Mouse (Mus musculus) ES-E14 (cell line): ENCODE measurements at regions not wholly inside any gene's neighbourhood (a gene's known extent, or its start where the extent isn't known, plus 50 kb on each side); places are given as distances from the start of the nearest gene placed in this dataset.

Experiments
- DNase-seq: peaks from one replicate; pipeline ENCODE4 v3.0.0-alpha.2; 2013; ENCODE audit warnings: low read depth, low spot score
- H3K27ac ChIP-seq: 2 replicates; pipeline ENCODE4 v1.5.1; 2012; ENCODE audit warnings: low read depth, mild to moderate bottlenecking, low read length, moderate library complexity, mixed read lengths; ENCODE audit not compliant: poor library complexity, insufficient read depth, severe bottlenecking
- H3K36me3 ChIP-seq: 2 replicates; pipeline ENCODE4 v1.6.1; 2012; ENCODE audit warnings: mild to moderate bottlenecking, low read length, moderate library complexity, mixed read lengths; ENCODE audit not compliant: control insufficient read depth, poor library complexity, insufficient read depth, severe bottlenecking
- H3K4me1 ChIP-seq, 2 experiments: fragments of 150-350 bp in 1 of 2; sonication (generic) in 1 of 2; 2 replicates each; pipeline ENCODE4 v1.6.1; 2012; ENCODE audit warnings: low read length in 2 of 2, mild to moderate bottlenecking in 1 of 2, mixed read lengths in 1 of 2; ENCODE audit not compliant: control insufficient read depth in 2 of 2, insufficient read depth in 2 of 2, poor library complexity in 1 of 2
- H3K4me3 ChIP-seq, 2 experiments: fragments of 150-350 bp in 1 of 2; sonication (generic) in 1 of 2; 2 replicates each; pipeline ENCODE4 v1.5.1; 2012; ENCODE audit warnings: low read length in 2 of 2, low read depth in 1 of 2, mild to moderate bottlenecking in 1 of 2, mixed read lengths in 1 of 2; ENCODE audit not compliant: insufficient read depth in 1 of 2, poor library complexity in 1 of 2, severe bottlenecking in 1 of 2
- H3K9ac ChIP-seq: 2 replicates; pipeline ENCODE4 v1.6.1; 2012; ENCODE audit warnings: low read depth, mild to moderate bottlenecking, low read length, mixed read lengths; ENCODE audit not compliant: poor library complexity, insufficient read depth, severe bottlenecking
- H3K9me3 ChIP-seq: fragments of 150-350 bp; sonication (generic); 2 replicates; pipeline ENCODE4 v1.6.1; 2012; ENCODE audit warnings: low read depth, mild to moderate bottlenecking, low read length; ENCODE audit not compliant: control insufficient read depth, insufficient read depth
- CHD2 ChIP-seq: IDR thresholded peaks from 2 replicates; pipeline ENCODE4 v1.6.1; 2014; ENCODE audit warnings: mild to moderate bottlenecking, low read depth, low read length, inconsistent platforms
- HCFC1 ChIP-seq: IDR thresholded peaks from 2 replicates; pipeline ENCODE4 v1.6.1; 2012; ENCODE audit warnings: low read length, inconsistent platforms, borderline replicate concordance; ENCODE audit not compliant: insufficient read depth
- MAFK ChIP-seq: IDR thresholded peaks from 2 replicates; pipeline ENCODE4 v1.6.1; 2014; ENCODE audit warnings: mild to moderate bottlenecking, low read depth, low read length, inconsistent platforms; ENCODE audit not compliant: insufficient read depth
- ZC3H11A ChIP-seq: IDR thresholded peaks from 2 replicates; pipeline ENCODE4 v1.6.1; 2012; ENCODE audit warnings: low read depth, mild to moderate bottlenecking, inconsistent platforms, low read length, borderline replicate concordance
- ZNF384 ChIP-seq: IDR thresholded peaks from 2 replicates; pipeline ENCODE4 v1.6.1; 2012; ENCODE audit warnings: low read depth, low read length, inconsistent platforms
- in situ Hi-C, 2 experiments: fragments of 600-800 bp; cut with MboI; formaldehyde crosslinking; loops; one replicate each; pipeline ENCODE4 v1.15.1; 2025; ENCODE audit warnings: low sequenced_read_pairs in 2 of 2, inconsistent platforms in 1 of 2; ENCODE audit not compliant: unreplicated experiment in 2 of 2

DNA sequence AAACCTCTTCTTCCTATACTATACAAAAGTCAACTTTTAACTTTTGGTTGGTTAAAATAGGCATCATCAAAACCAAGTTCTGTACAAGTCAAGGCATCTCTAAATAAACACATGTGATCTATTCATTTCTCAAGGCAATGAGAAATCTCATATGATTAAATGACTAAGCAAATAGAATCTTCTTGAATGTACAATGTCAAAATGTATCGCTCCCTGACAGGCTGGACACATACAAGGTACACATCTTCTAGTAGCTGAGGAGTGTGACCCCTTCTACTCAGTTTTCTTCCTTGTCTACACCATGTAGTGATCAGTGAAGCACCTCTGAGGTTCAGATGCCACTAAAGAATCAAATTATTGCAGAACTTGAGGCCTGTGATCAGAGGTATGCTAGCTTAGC is 120.0 kb downstream of the Fam124b start:
- no peak for DNase-seq
- H3K27ac ChIP-seq = no peak overlapping the region
- H3K4me1 ChIP-seq = no peaks in the 10 kb centered on the region
- no peak for TF ChIP-seq CHD2
- no peak for TF ChIP-seq HCFC1
- TF ChIP-seq ZC3H11A = no peak
- no peak for TF ChIP-seq ZNF384
- no peak for TF ChIP-seq MAFK
- no peaks in the 10 kb centered on the region for H3K36me3 ChIP-seq
- H3K9ac ChIP-seq = no peak overlapping the region
- no peaks in the 10 kb centered on the region for H3K9me3 ChIP-seq
- H3K4me3 ChIP-seq = no peak overlapping the region
- in situ Hi-C loops = no loop called here

DNA sequence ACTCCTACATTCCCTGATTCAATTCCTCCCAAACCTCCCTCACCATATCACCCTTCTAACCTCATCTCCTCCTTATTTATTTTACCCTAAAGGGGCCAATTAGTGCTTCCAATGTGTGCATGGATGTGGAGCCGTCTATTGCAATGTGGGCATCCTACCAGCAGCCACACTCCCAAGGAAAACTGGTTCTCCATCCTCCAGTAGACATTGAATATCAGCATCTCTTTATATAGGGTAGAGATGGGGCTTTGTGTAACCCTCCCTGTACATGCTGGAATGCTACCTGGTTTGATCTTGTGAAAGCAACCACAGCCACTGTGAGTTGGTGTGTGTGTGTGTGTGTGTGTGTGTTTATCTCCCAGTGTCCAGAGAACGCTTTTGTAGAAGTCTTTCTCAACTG is 126.5 kb downstream of the Fam124b start:
- Histone ChIP-seq H3K4me3 (no peak overlapping the region), H3K9ac (no peak overlapping the region), H3K27ac (no peak overlapping the region), H3K4me1 (no peaks in the 10 kb centered on the region), H3K36me3 (no peaks in the 10 kb centered on the region), H3K9me3 (no peaks in the 10 kb centered on the region)
- no peak for TF ChIP-seq ZC3H11A
- no peak for TF ChIP-seq ZNF384
- TF ChIP-seq CHD2 = no peak
- no peak for TF ChIP-seq MAFK
- TF ChIP-seq HCFC1 = no peak
- in situ Hi-C loops = no loop called here
- no peak for DNase-seq

DNA sequence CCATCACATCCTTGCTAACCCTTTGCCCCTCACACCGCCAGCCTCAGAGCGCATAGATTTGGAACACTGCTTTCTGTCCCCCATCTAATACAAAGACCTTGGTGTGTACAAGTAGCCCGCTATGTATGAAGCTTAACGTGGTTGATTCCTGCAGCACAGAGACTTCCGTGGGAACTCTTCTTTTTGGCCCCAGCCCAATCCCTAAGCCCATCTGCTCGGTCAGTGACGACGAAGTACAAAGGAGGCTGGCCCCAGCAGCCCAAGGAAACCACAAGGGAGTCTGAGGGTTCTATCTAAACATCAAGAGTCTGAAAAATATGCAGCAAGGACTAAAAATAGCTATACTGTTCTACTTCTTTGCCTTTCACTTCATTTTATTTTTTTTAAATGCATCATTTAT is 126.9 kb downstream of the Fam124b start:
- Histone ChIP-seq H3K36me3 (no peaks in the 10 kb centered on the region), H3K4me1 (no peaks in the 10 kb centered on the region), H3K27ac (no peak overlapping the region), H3K9ac (no peak overlapping the region), H3K4me3 (no peak overlapping the region), H3K9me3 (no peaks in the 10 kb centered on the region)
- in situ Hi-C loops = no loop called here
- no peak for DNase-seq
- TF ChIP-seq MAFK (no peak), ZC3H11A (no peak), ZNF384 (no peak), CHD2 (no peak), HCFC1 (no peak)

DNA sequence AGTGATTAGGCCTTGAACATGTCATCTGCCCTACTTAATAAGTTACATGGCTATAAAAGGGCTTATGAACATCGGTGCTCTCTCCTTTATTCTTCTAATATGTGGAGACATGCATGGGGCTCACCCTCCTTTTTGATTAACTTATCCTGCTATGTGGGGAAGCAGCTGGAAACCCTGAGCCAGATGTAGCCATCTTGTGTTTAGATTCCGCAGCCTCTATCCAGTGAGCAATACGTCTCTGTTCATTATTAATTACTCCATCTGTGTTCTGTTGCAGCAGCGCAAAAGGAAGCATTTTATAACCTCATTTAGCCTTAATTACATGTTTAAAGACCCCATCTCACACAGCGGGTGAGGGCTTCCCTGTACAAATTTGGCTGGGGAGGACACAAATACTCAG is 129.6 kb downstream of the Fam124b start:
- DNase-seq = no peak
- no peaks in the 10 kb centered on the region for H3K4me1 ChIP-seq
- no peak overlapping the region for H3K4me3 ChIP-seq
- in situ Hi-C loops = no loop called here
- no peaks in the 10 kb centered on the region for H3K36me3 ChIP-seq
- H3K27ac ChIP-seq = no peak overlapping the region
- H3K9me3 ChIP-seq = no peaks in the 10 kb centered on the region
- H3K9ac ChIP-seq = no peak overlapping the region
- TF ChIP-seq ZC3H11A = no peak
- no peak for TF ChIP-seq HCFC1
- no peak for TF ChIP-seq ZNF384
- no peak for TF ChIP-seq MAFK
- TF ChIP-seq CHD2 = no peak

DNA sequence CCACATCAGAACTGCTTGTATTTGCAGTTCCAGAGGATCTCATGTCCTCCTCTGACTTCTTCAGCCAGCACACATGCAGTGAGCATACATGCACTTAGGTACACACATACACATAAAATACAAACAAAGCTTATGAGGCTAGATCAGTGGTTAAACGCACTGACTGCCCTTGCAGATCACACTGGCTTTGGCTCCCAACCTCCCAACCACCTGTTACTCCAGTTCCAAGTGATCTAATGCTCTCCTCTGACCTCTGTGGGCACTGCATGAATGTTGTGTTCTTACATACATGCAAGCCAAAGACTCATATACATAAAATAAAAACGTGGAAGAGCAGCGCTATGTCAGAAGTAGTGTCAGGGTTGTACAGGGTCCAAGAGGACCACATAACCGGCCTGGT is 141.9 kb downstream of the Fam124b start:
- no peaks in the 10 kb centered on the region for H3K36me3 ChIP-seq
- no peaks in the 10 kb centered on the region for H3K9me3 ChIP-seq
- DNase-seq = no peak
- H3K4me1 ChIP-seq = no peaks in the 10 kb centered on the region
- no peak for TF ChIP-seq MAFK
- no peak for TF ChIP-seq CHD2
- TF ChIP-seq ZC3H11A = no peak
- no peak for TF ChIP-seq HCFC1
- no peak for TF ChIP-seq ZNF384
- no peak overlapping the region for H3K27ac ChIP-seq
- H3K9ac ChIP-seq = no peak overlapping the region
- no peak overlapping the region for H3K4me3 ChIP-seq
- in situ Hi-C loops = no loop called here
